Mouse (Mus musculus) small intestine, adult 2 months (tissue): ENCODE results near the gene Kdm2b. TPM values are rescaled to one million over a fixed set of nuclear protein-coding genes. Genes with fewer than 3 reads are reported as not detected.

Experiments
- H3K27ac ChIP-seq: fragments of 200-500 bp; 2 replicates; pipeline ENCODE4 v1.5.1; 2012; ENCODE audit warnings: low read depth, low read length, control low read depth, inconsistent platforms; ENCODE audit not compliant: insufficient read depth
- H3K27me3 ChIP-seq: fragments of 200-500 bp; 2 replicates; pipeline ENCODE4 v1.6.1; 2012; ENCODE audit warnings: mild to moderate bottlenecking, moderate library complexity, low read length, inconsistent platforms; ENCODE audit not compliant: control insufficient read depth, insufficient read depth
- H3K36me3 ChIP-seq: fragments of 200-500 bp; 2 replicates; pipeline ENCODE4 v1.6.1; 2012; ENCODE audit warnings: mild to moderate bottlenecking, low read length, control low read depth, inconsistent platforms; ENCODE audit not compliant: control insufficient read depth, insufficient read depth
- H3K4me1 ChIP-seq: fragments of 200-500 bp; 2 replicates; pipeline ENCODE4 v1.6.1; 2012; ENCODE audit warnings: low read length, inconsistent platforms, mixed read lengths; ENCODE audit not compliant: control insufficient read depth, insufficient read depth, insufficient read length
- H3K4me3 ChIP-seq: fragments of 200-500 bp; 2 replicates; pipeline ENCODE4 v1.5.1; 2012; ENCODE audit warnings: low read depth, mild to moderate bottlenecking, control low read depth, inconsistent platforms, low read length, moderate library complexity
- CTCF ChIP-seq: fragments of 200-500 bp; IDR thresholded peaks from 2 replicates; pipeline ENCODE4 v1.5.1; 2012; ENCODE audit warnings: low read depth, mild to moderate bottlenecking, control low read depth, inconsistent platforms, low read length, moderate library complexity, mixed read lengths; ENCODE audit not compliant: insufficient replicate concordance, insufficient read length; ENCODE audit errors: extremely low read depth
- POLR2A ChIP-seq: fragments of 200-500 bp; IDR thresholded peaks from 2 replicates; pipeline ENCODE4 v1.6.1; 2012; ENCODE audit warnings: low read depth, mild to moderate bottlenecking, control low read depth, inconsistent platforms, low read length, moderate library complexity
- whole genome bisulfite sequencing: fragments of 180-500 bp; shearing (Covaris S2); methylation state at CpG from one replicate; pipeline ENCODE4 v1.1.7; 2018; 5-methylcytosine and 5-hydroxymethylcytosine counted together
- polyA plus RNA-seq: library from polyadenylated mRNA; depleted of rRNA; stranded (reverse); fragments of >200 nt; gene quantifications from 2 replicates; pipeline ENCODE4 v1.2.3, GENCODE M21; 2012

Kdm2b gene
- polyA plus RNA-seq, 1 experiment = 12.0 TPM

DNA sequence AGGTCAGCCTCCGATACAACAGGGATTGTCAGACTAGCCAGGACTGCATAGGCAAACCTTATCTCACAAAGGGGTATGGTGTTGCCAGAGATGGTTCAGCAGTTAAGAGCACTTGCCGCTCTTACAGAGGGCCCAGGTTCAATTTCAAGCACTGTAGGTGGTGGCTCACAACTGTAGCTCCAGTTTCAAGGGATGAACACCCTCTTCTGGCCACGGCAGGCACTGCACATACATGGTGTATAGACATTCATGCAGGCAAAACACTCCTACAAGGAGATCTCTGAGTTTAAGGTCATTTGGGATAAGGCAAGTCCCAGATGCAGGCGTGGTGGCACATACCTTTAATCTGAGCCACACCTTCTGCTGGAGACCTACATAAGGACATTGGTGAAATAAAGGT, 76.8 kb downstream of the Kdm2b start:
- Histone ChIP-seq H3K4me3 (no peak overlapping the region), H3K27me3 (no peaks in the 10 kb centered on the region), H3K36me3 (0 out of 2 replicates have a peak, but pooled peaks cover 1% of the 10 kb centered on the region), H3K4me1 (no peaks in the 10 kb centered on the region), H3K27ac (no peak overlapping the region)
- TF ChIP-seq POLR2A (no peak), CTCF (no peak)
- WGBS = 90% methylated on average over 4 of the region's 4 CpGs

DNA sequence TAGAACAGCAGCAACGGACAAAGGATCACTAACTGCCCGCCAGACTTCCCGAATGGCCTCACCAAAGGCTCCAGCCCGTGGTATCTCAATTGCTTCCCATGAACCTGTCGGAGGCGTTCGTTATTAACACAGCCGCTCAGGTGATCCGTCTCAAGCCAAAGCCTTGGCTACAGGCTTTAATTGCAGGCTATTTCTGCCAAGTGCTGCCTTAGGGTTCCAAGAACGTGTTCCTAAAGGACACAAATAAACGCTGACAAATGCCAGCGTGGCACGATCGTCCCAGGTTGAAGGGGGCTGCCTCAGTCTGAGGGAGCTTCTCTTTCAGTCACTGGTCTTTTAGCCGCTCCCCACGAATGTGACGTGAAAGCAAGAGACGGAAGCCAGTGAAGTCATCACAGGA, 80.1 kb downstream of the Kdm2b start:
- Histone ChIP-seq H3K36me3 (no peaks in the 10 kb centered on the region), H3K4me1 (no peaks in the 10 kb centered on the region), H3K27me3 (no peaks in the 10 kb centered on the region), H3K4me3 (no peak overlapping the region), H3K27ac (no peak overlapping the region)
- 90% methylated on average over 18 of the region's 18 CpGs for WGBS
- TF ChIP-seq CTCF (no peak), POLR2A (no peak)

DNA sequence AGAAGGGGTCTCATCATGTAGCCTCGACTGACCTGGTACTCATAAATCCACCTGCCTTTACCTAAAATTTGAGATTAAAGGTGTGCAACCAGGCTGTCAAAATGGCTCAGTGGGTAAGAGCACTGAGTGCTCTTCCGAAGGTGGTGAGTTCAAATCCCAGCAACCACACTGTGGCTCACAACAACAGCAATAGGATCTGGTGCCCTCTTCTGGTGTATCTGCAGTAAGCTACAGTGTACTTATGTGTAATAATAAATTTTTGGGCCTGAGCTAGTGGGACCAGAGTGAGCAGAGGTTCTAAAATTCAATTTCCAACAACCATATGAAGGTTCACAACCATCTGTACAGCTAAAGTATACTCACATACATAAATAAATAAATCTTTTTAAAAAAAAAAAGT, 81.6 kb downstream of the Kdm2b start:
- Histone ChIP-seq H3K27me3 (no peaks in the 10 kb centered on the region), H3K4me1 (no peaks in the 10 kb centered on the region), H3K4me3 (no peak overlapping the region), H3K27ac (no peak overlapping the region), H3K36me3 (no peaks in the 10 kb centered on the region)
- WGBS = 79% methylated on average over 2 of the region's 2 CpGs
- no peak for TF ChIP-seq CTCF
- TF ChIP-seq POLR2A = no peak

DNA sequence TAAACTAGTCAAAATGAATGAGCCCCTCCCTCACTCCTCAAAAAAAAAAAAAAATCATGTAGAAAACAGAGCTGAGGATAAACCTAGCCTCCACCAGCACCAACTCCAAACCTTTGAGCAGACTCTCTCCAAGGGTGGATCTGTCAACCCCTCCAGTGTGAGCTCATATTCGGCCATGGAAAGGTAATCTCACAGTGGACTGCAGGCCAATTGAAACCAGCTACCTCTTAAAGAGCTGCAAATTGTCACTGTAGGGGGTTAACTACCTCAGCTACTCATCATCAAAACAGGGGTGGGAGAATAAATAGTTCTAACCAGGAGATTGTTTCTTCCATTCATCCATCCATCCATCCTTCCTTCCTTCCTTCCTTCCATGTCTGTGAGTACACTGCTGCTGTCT, 82.4 kb downstream of the Kdm2b start:
- H3K4me3 ChIP-seq = no peak overlapping the region
- H3K27me3 ChIP-seq = no peaks in the 10 kb centered on the region
- TF ChIP-seq CTCF (no peak), POLR2A (no peak)
- H3K36me3 ChIP-seq = no peaks in the 10 kb centered on the region
- no peak overlapping the region for H3K27ac ChIP-seq
- H3K4me1 ChIP-seq = no peaks in the 10 kb centered on the region
- WGBS = 92% methylated on average over 1 of the region's 1 CpGs

DNA sequence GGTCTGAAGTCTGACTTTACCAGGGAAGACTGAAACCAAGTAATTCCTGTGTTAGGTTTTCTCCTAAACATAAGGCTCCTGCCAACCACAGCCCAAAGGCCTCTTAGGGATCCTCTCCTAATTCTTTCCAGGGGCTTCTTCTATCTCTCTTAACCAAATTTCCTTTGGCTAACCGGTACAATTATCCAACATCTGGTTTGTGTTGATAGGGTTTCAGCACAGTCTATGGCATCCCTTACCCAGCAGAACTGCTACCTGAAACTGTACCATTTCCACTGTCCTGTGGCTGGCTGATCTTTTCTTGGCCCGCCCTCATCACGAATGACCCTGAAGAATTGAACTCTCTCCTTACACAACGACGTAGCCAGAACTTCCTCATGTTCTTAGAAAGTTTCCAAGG, 86.5 kb downstream of the Kdm2b start:
- H3K27ac ChIP-seq = no peak overlapping the region
- no peak overlapping the region for H3K4me3 ChIP-seq
- H3K36me3 ChIP-seq = no peaks in the 10 kb centered on the region
- no peaks in the 10 kb centered on the region for H3K27me3 ChIP-seq
- 51% methylated on average over 5 of the region's 5 CpGs for WGBS
- TF ChIP-seq POLR2A (no peak), CTCF (no peak)
- no peaks in the 10 kb centered on the region; the same call in 1 of the 2 replicates for H3K4me1 ChIP-seq

DNA sequence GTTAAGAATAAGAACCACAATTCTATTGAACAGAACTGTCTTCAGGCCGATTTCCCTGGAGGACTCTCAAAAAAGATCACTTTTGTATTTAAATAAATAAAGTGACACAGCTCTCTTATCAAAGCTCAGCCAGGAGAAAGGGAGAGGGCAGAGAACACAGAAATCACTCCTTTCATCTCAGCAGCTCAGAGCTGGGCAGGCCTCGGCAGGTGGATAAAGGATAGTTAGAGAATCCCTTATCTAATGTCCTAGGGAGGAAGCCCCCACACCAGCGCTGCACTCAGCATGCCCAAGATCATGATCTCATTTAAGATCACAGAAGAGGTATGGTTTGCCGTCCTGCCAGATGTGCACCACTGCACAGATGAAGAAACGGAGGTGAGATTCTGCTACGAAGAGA, 87.4 kb downstream of the Kdm2b start:
- Histone ChIP-seq H3K4me1 (no peaks in the 10 kb centered on the region; the same call in 1 of the 2 replicates), H3K27me3 (no peaks in the 10 kb centered on the region), H3K36me3 (no peaks in the 10 kb centered on the region), H3K27ac (no peak overlapping the region), H3K4me3 (no peak overlapping the region)
- 89% methylated on average over 6 of the region's 6 CpGs for WGBS
- TF ChIP-seq CTCF = no peak
- no peak for TF ChIP-seq POLR2A

DNA sequence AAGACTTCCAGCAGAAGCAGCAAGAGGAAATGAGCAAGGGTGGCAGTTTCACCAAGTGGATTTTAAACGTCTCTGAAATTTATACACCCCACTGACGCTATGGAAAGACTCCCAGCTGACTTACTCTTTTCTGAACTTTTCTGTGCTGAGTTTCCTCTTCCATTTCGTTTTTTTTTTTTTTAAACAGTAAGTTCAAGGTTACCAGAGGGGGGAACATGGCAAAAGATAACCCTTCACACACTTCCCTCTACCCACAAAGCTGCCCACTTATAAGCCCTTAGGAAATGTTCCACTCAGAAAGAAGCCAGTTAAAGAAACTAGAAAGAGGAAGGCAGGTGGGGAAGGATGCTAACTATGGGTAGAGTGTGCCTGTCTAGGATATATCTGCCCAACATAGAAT, 88.0 kb downstream of the Kdm2b start:
- H3K27me3 ChIP-seq = no peaks in the 10 kb centered on the region
- H3K27ac ChIP-seq = no peak overlapping the region
- H3K36me3 ChIP-seq = no peaks in the 10 kb centered on the region
- no peaks in the 10 kb centered on the region; the same call in 1 of the 2 replicates for H3K4me1 ChIP-seq
- H3K4me3 ChIP-seq = no peak overlapping the region
- TF ChIP-seq CTCF (no peak), POLR2A (no peak)
- WGBS = 63% methylated on average over 3 of the region's 3 CpGs

DNA sequence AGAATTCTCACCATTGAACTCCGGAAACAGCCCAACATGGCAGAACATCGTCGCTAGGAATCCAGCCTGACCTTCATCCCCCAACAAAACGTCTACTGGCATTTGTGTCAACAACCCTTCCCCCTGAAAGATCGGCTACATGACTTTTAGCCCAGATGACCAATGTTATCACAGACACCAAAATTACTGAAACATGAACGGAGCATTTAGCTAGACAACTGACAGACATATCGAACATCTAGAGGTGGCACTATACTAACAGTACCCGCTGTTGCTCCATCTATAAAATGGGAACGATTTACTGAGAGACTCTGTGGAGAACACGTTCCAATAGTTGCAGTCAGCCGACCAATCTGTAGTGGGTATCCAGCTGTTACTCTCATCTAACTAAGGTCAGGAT, 88.4 kb downstream of the Kdm2b start:
- Histone ChIP-seq H3K4me1 (no peaks in the 10 kb centered on the region; the same call in 1 of the 2 replicates), H3K27ac (no peak overlapping the region), H3K27me3 (no peaks in the 10 kb centered on the region), H3K4me3 (no peak overlapping the region), H3K36me3 (no peaks in the 10 kb centered on the region)
- WGBS = 72% methylated on average over 11 of the region's 11 CpGs
- TF ChIP-seq POLR2A (no peak), CTCF (no peak)
